ENCODE assay signal across 16 mouse cellular contexts in genomic region chr6:28341174-28341573, GRCm38 (mm10).
"Had no signal": no experiment of that assay in that cellular context is flagged by ENCODE, and none has a peak within 500 bp of the region (broad histone marks: within the 10 kb centered on the region; RNA-seq: fewer than 3 reads in every experiment).

No protein-coding gene starts in this region.

- ATAC-seq: liver, postnatal 0 days; lung, postnatal 0 days; midbrain, embryonic 16.5 days had no signal

- DNase-seq: liver, embryonic 13.5 days; liver, postnatal 0 days; lung, adult 2 months; lung, postnatal 14 days; lung, postnatal 36 days; midbrain, embryonic 14.5 days; retina, postnatal 1 day; right cerebral cortex, adult 18-20 months; right cerebral cortex, postnatal 25 days; right cerebral cortex, postnatal 4 days; spleen, adult 18-20 months; thymus, adult 2 months; thymus, postnatal 25 days; thymus, postnatal 4 days had no signal
